In genomic region chr7:112226446-112227265, GRCm38 (mm10) we compare ENCODE assay signal across 8 mouse cellular contexts. TPM values are rescaled to one million over a fixed set of nuclear protein-coding genes. Genes with fewer than 3 reads are reported as not detected.
DNase-seq lines count a peak whose midpoint lies in the region; ATAC-seq lines count a peak whose summit lies in the region.

No protein-coding gene starts in this region.

- no peak overlapping the region for H3K27ac ChIP-seq in macrophage

- WGBS in macrophage (ENCODE audit: missing documents) = 43% methylated on average over 24 of the region's 24 CpGs

- no peaks in the 10 kb centered on the region for H3K79me2 ChIP-seq in macrophage (ENCODE audit: inconsistent target)

- peak; percentile 8 for DNase-seq in CD4-positive, CD25-positive, alpha-beta regulatory T cell, adult 2 months (ENCODE audit: low read depth, low spot score)
- peak; percentile 19 for DNase-seq in R1 (ENCODE audit: low read depth, low spot score)
- peak; percentile 53 to 62 for DNase-seq in heart, adult 9 months (ENCODE audit: low spot score in 2 of 2)
- peak; percentile 52 for DNase-seq in kidney, postnatal 10 days
- no peak for DNase-seq in left cerebral cortex, postnatal 10 days (ENCODE audit: extremely low spot score in 1 of 2, low spot score in 2 of 2)
- DNase-seq in layer of hippocampus, adult 9-11 months = no peak

- intact Hi-C loops in left cerebral cortex, postnatal 10 days (cut with DNase I) = loop anchor here (5.0 kb wide), 1 partner anchor 44 kb away; no protein-coding TSS in a partner anchor

- H3K36me3 ChIP-seq in macrophage (ENCODE audit: inconsistent target) = no peaks in the 10 kb centered on the region

- ATAC-seq in CD4-positive, CD25-positive, alpha-beta regulatory T cell, adult 4 months = no peak

- peak overlapping the region; percentile 49 for H3K4me3 ChIP-seq in macrophage (ENCODE audit: inconsistent target)

RNA-seq across cellular contexts. Expression of gene Mical2, which starts 1.0 kb away (rescaled TPM):
- polyA plus RNA-seq in CD4-positive, CD25-positive, alpha-beta regulatory T cell, adult 4 months (2017; shearing (Covaris generic)) = 1 to 10 TPM; 2.1 to 2.4 TPM
- 10 to 100 TPM in 11 of 26 experiments, 1 to 10 TPM in 15; 1.8 to 33.8 (median 8.2) TPM for total RNA-seq in macrophage (2018; cell fraction: chromatin; rRNA removed)
- 1 to 10 TPM; 1.3 to 4.6 (median 2.3) TPM for total RNA-seq in macrophage (2018; cell fraction: cytosol; rRNA removed)
- total RNA-seq in macrophage (2018; cell fraction: nucleus; rRNA removed) = 10 to 100 TPM in 3 of 26 experiments, 1 to 10 TPM in 23; 1.3 to 24.4 (median 3.6) TPM
- polyA plus RNA-seq in macrophage (2018) = 2.3 to 7.6 TPM (median 4.0 TPM) in 3 replicates
- 100 to 1,000 TPM; 300 to 329 TPM for total RNA-seq in left cerebral cortex, postnatal 10 days (2021)

Comparison
In these comparisons a context has a peak if more than half of its experiments do, and no peak if none do; other contexts are left out.
1. DNase-seq: peak in CD4-positive, CD25-positive, alpha-beta regulatory T cell, adult 2 months (single experiment), R1 (single experiment), heart, adult 9 months (2 of 2) and kidney, postnatal 10 days (single experiment); none in left cerebral cortex, postnatal 10 days (0 of 2) and layer of hippocampus, adult 9-11 months (single experiment).